Mouse (Mus musculus) cerebellum, adult 2 months (tissue): Measurements from ENCODE around the gene Fastkd1. TPM values are rescaled to one million over a fixed set of nuclear protein-coding genes. Genes with fewer than 3 reads are reported as not detected.
"Not testable (repeated sequence)": the region's sequence is repeated elsewhere in the genome, so short reads cannot be mapped to it uniquely, and the experiment has no call there.

Experiments used
- DNase-seq, 2 experiments: peaks; one replicate each; pipeline ENCODE4 v3.0.0; 2021
- H3K27ac ChIP-seq: fragments of 200-500 bp; 2 replicates; pipeline ENCODE4 v1.5.1; 2012; ENCODE audit warnings: low read length, control low read depth, inconsistent platforms; ENCODE audit not compliant: insufficient read depth
- H3K27me3 ChIP-seq: fragments of 200-500 bp; 2 replicates; pipeline ENCODE4 v1.6.1; 2012; ENCODE audit warnings: inconsistent platforms, mild to moderate bottlenecking, low read length, moderate library complexity; ENCODE audit not compliant: control insufficient read depth, insufficient read depth
- H3K4me1 ChIP-seq: fragments of 200-500 bp; 2 replicates; pipeline ENCODE4 v1.6.1; 2011; ENCODE audit warnings: low read length; ENCODE audit not compliant: control insufficient read depth, insufficient read depth
- H3K4me3 ChIP-seq: fragments of 200-500 bp; replicated peaks from 2 replicates; pipeline ENCODE3; 2011; ENCODE audit warnings: mild to moderate bottlenecking, low read depth, low read length, control low read depth; ENCODE audit not compliant: insufficient read depth
- POLR2A ChIP-seq: fragments of 200-500 bp; IDR thresholded peaks from 2 replicates; pipeline ENCODE4 v1.6.1; 2011; ENCODE audit warnings: low read length, control low read depth, borderline replicate concordance; ENCODE audit not compliant: insufficient read depth
- WGBS: fragments of 180-500 bp; shearing (Covaris S2); methylation state at CpG from one replicate; pipeline ENCODE4 v1.1.7; 2018; 5-methylcytosine and 5-hydroxymethylcytosine counted together
- polyA plus RNA-seq: library from polyadenylated mRNA; depleted of rRNA; stranded (reverse); fragments of >200 nt; gene quantifications from 2 replicates; pipeline ENCODE4 v1.2.3, GENCODE M21; 2012; rRNA removed

Gene Fastkd1
- polyA plus RNA-seq, 1 experiment, result 16.6 TPM

- no peak overlapping the region for H3K4me3 ChIP-seq
- H3K27me3 ChIP-seq, result no peaks in the 10 kb centered on the region
- TF ChIP-seq POLR2A, result no peak
- no peak overlapping the region for H3K27ac ChIP-seq
- WGBS, result 20% methylated on average over 10 of the region's 10 CpGs
- no peaks in the 10 kb centered on the region for H3K4me1 ChIP-seq
- peak in 1 of 2 experiments; percentile 20 for DNase-seq
These were observed 73.2 kb downstream of the Fastkd1 start for GRCm38 (mm10) chr2:69640100-69640499.

- H3K27ac ChIP-seq, H3K4me3 ChIP-seq, H3K27me3 ChIP-seq, H3K4me1 ChIP-seq, DNase-seq: not testable (repeated sequence)
- 72% methylated on average over 7 of the region's 7 CpGs for WGBS
These were observed 75.3 kb downstream of the Fastkd1 start for GRCm38 (mm10) chr2:69637989-69638388.

Other genes starting within 250 kb of the Fastkd1 start
- 0.08 and 0.11 TPM in 2 replicates for gene Lrp2, start 127.5 kb downstream of the Fastkd1 start, polyA plus RNA-seq
- gene Bbs5, start 66.3 kb downstream of the Fastkd1 start, polyA plus RNA-seq, result 21.3 and 23.2 TPM in 2 replicates
- gene Klhl41, start 43.4 kb downstream of the Fastkd1 start, polyA plus RNA-seq, result 0.13 and 0.16 TPM in 2 replicates
- gene Ppig, start 9.0 kb upstream of the Fastkd1 start, polyA plus RNA-seq, result 23.2 and 24.0 TPM in 2 replicates
- 2.2 and 2.4 TPM in 2 replicates for gene Ccdc173, start 76.1 kb upstream of the Fastkd1 start, polyA plus RNA-seq
- gene Phospho2, start 76.1 kb upstream of the Fastkd1 start, polyA plus RNA-seq, result 48.8 and 51.7 TPM in 2 replicates
- gene Klhl23, start 108.4 kb upstream of the Fastkd1 start, polyA plus RNA-seq, result 25.6 and 28.8 TPM in 2 replicates
- 91.0 and 92.8 TPM in 2 replicates for gene Ssb, start 148.0 kb upstream of the Fastkd1 start, polyA plus RNA-seq
- gene Mettl5, start 172.1 kb upstream of the Fastkd1 start, polyA plus RNA-seq, result 16.3 and 17.6 TPM in 2 replicates
- gene Ubr3, start 183.7 kb upstream of the Fastkd1 start, polyA plus RNA-seq, result 63.2 and 67.5 TPM in 2 replicates